Mouse (Mus musculus) adrenal gland, adult 8-10 months (tissue): Measurements from ENCODE around the gene Wipf1. TPM values are rescaled to one million over a fixed set of nuclear protein-coding genes. Genes with fewer than 3 reads are reported as not detected.

Experiments
- DNase-seq: peaks from one replicate; pipeline ENCODE4 v3.0.0; 2022
- total RNA-seq, 4 experiments: library from RNA; stranded (reverse); gene quantifications; 2 replicates each; pipeline ENCODE4 v1.2.4; 2022

Gene Wipf1
- total RNA-seq, 4 experiments from 2014 or later, result 14.3 to 30.5 (median 19.8) TPM

- DNase-seq, result no peak
These were observed 62.3 kb downstream of the Wipf1 start for GRCm38 (mm10) chr2:73467071-73467851.

- DNase-seq, result no peak
These were observed 63.1 kb downstream of the Wipf1 start for GRCm38 (mm10) chr2:73466481-73466880.

- no peak for DNase-seq
These were observed 65.9 kb downstream of the Wipf1 start for GRCm38 (mm10) chr2:73463431-73464194.

GRCm38 (mm10) chr2:73462757-73463339 lies 66.7 kb downstream of the Wipf1 start:
- no peak for DNase-seq

- no peak for DNase-seq
These were observed 67.3 kb downstream of the Wipf1 start for GRCm38 (mm10) chr2:73462265-73462664.

GRCm38 (mm10) chr2:73460168-73460567 lies 69.4 kb downstream of the Wipf1 start:
- no peak for DNase-seq

- DNase-seq, result no peak
These were observed 69.9 kb downstream of the Wipf1 start for GRCm38 (mm10) chr2:73459607-73460153.

- no peak for DNase-seq
These were observed 72.6 kb downstream of the Wipf1 start for GRCm38 (mm10) chr2:73456886-73457285.

- no peak for DNase-seq
These were observed 73.4 kb downstream of the Wipf1 start for GRCm38 (mm10) chr2:73456154-73456553.

GRCm38 (mm10) chr2:73455541-73455940 lies 74.0 kb downstream of the Wipf1 start:
- no peak for DNase-seq

- DNase-seq, result no peak
These were observed 74.9 kb downstream of the Wipf1 start for GRCm38 (mm10) chr2:73454682-73455081.

GRCm38 (mm10) chr2:73454186-73454585 lies 75.3 kb downstream of the Wipf1 start:
- DNase-seq, result no peak

- DNase-seq, result no peak
These were observed 75.8 kb downstream of the Wipf1 start for GRCm38 (mm10) chr2:73453717-73454116.

- no peak for DNase-seq
These were observed 76.4 kb downstream of the Wipf1 start for GRCm38 (mm10) chr2:73453085-73453484.

- no peak for DNase-seq
These were observed 77.0 kb downstream of the Wipf1 start for GRCm38 (mm10) chr2:73452556-73452955.

GRCm38 (mm10) chr2:73451541-73451940 lies 78.0 kb downstream of the Wipf1 start:
- no peak for DNase-seq

GRCm38 (mm10) chr2:73450172-73450715 lies 79.3 kb downstream of the Wipf1 start:
- no peak for DNase-seq

- DNase-seq, result no peak
These were observed 85.5 kb downstream of the Wipf1 start for GRCm38 (mm10) chr2:73443985-73444384.

- no peak for DNase-seq
These were observed 87.5 kb downstream of the Wipf1 start for GRCm38 (mm10) chr2:73442015-73442414.

- no peak for DNase-seq
These were observed 89.2 kb downstream of the Wipf1 start for GRCm38 (mm10) chr2:73440319-73440718.

- no peak for DNase-seq
These were observed 92.6 kb downstream of the Wipf1 start for GRCm38 (mm10) chr2:73436976-73437375.

- DNase-seq, result no peak
These were observed 93.7 kb downstream of the Wipf1 start for GRCm38 (mm10) chr2:73435847-73436246.

- DNase-seq, result no peak
These were observed 97.6 kb downstream of the Wipf1 start for GRCm38 (mm10) chr2:73431959-73432396.
